Mouse (Mus musculus) testis, adult 2 months (tissue): ENCODE data around the gene Cdk4. TPM values are rescaled to one million over a fixed set of nuclear protein-coding genes. Genes with fewer than 3 reads are reported as not detected.
A peak's percentile ranks its signal among the peaks of the same experiment; 100 is the strongest.
"Not testable (repeated sequence)": the region's sequence is repeated elsewhere in the genome, so short reads cannot be mapped to it uniquely, and the experiment has no call there.

ENCODE experiments used
- H3K27ac ChIP-seq: fragments of 200-500 bp; 2 replicates; pipeline ENCODE4 v1.5.1; 2012; ENCODE audit warnings: low read depth, low read length; ENCODE audit not compliant: control insufficient read depth, insufficient read depth
- H3K27me3 ChIP-seq: fragments of 200-500 bp; 2 replicates; pipeline ENCODE4 v1.6.1; 2012; ENCODE audit warnings: mild to moderate bottlenecking, low read length, moderate library complexity; ENCODE audit not compliant: control insufficient read depth, insufficient read depth
- H3K36me3 ChIP-seq: fragments of 200-500 bp; 2 replicates; pipeline ENCODE4 v1.6.1; 2012; ENCODE audit warnings: mild to moderate bottlenecking, low read length; ENCODE audit not compliant: control insufficient read depth, insufficient read depth
- H3K4me1 ChIP-seq: fragments of 200-500 bp; 2 replicates; pipeline ENCODE4 v1.6.1; 2012; ENCODE audit warnings: low read length; ENCODE audit not compliant: control insufficient read depth, insufficient read depth
- H3K4me3 ChIP-seq: fragments of 200-500 bp; 2 replicates; pipeline ENCODE4 v1.5.1; 2012; ENCODE audit warnings: low read depth, mild to moderate bottlenecking, low read length, moderate library complexity, mixed read lengths; ENCODE audit not compliant: control insufficient read depth
- CTCF ChIP-seq: fragments of 200-500 bp; IDR thresholded peaks from 2 replicates; pipeline ENCODE4 v1.5.1; 2012; ENCODE audit warnings: low read depth, mild to moderate bottlenecking, inconsistent platforms, low read length, moderate library complexity; ENCODE audit not compliant: control insufficient read depth, insufficient read depth, insufficient replicate concordance
- POLR2A ChIP-seq: fragments of 200-500 bp; IDR thresholded peaks from 2 replicates; pipeline ENCODE4 v1.6.1; 2012; ENCODE audit warnings: low read depth, mild to moderate bottlenecking, inconsistent platforms, low read length, moderate library complexity; ENCODE audit not compliant: control insufficient read depth
- polyA plus RNA-seq: library from polyadenylated mRNA; depleted of rRNA; stranded (reverse); fragments of >200 nt; gene quantifications from 2 replicates; pipeline ENCODE4 v1.2.3, GENCODE M21; 2012

Gene Cdk4
- polyA plus RNA-seq, 1 experiment: 68.4 TPM

DNA sequence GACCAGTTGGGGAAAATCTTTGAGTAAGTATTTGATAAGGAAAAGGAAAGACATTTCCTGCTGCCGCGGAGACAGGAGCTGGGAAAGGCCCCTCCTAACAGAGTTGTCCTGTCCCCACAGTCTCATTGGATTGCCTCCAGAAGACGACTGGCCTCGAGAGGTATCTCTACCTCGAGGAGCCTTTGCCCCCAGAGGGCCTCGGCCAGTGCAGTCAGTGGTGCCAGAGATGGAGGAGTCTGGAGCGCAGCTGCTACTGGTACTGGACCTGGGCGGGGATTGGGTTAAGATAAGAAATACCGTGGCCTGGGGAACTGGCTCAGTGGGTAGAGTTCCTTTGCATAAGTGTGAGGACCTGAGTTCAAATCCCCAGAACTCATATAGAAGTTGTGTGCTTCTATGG lies 2.6 kb downstream of the Cdk4 start:
- no peak overlapping the region for H3K4me3 ChIP-seq
- peaks cover 22% of the 10 kb centered on the region for H3K4me1 ChIP-seq
- no peak overlapping the region for H3K27ac ChIP-seq
- no peaks in the 10 kb centered on the region for H3K27me3 ChIP-seq
- TF ChIP-seq POLR2A (no peak), CTCF (no peak)
- no peaks in the 10 kb centered on the region; the same call in 1 of the 2 replicates for H3K36me3 ChIP-seq

- H3K4me3 ChIP-seq: no peak overlapping the region
- no peaks in the 10 kb centered on the region; the same call in 1 of the 2 replicates for H3K36me3 ChIP-seq
- peaks cover 22% of the 10 kb centered on the region for H3K4me1 ChIP-seq
- no peak overlapping the region for H3K27ac ChIP-seq
- peak; percentile 19; the same call in 1 of the 2 replicates for TF ChIP-seq POLR2A
- no peak for TF ChIP-seq CTCF
- H3K27me3 ChIP-seq: no peaks in the 10 kb centered on the region
These were observed 3.2 kb downstream of the Cdk4 start for GRCm38 (mm10) chr10:127066519-127067018.

DNA sequence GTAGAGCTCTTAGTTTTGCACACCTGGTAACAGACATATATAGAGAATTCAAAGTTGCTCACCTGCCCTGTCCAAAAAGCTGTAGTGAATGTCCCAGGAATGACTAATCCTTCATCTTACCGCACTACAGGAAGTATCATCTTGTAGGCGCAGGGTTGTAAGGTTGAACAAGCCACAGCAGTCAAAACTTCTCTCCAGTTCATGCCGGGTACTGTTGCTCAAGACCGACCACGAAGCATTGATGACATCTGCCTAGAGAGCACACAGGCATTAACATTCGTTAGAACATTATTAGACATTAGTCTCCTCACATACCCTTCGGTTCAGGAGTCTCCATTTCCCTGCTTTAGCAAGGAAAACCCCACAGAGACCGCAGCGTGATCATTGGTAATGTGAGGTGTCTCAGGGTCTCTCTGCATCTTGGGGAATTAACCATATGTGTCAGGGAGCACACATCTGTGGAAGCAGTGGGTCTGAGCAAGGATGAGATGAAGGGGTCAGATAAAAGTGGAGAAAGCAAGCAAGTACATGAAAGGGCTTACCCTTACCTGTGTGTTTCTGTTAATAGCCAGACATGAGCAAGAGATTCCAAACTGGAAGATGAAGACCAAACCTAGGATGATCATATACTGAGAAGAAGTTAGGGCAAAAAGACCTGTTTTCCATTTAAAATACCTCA lies 5.2 kb downstream of the Cdk4 start:
- TF ChIP-seq CTCF (no peak), POLR2A (no peak)
- H3K4me1 ChIP-seq: peaks cover 20% of the 10 kb centered on the region

DNA sequence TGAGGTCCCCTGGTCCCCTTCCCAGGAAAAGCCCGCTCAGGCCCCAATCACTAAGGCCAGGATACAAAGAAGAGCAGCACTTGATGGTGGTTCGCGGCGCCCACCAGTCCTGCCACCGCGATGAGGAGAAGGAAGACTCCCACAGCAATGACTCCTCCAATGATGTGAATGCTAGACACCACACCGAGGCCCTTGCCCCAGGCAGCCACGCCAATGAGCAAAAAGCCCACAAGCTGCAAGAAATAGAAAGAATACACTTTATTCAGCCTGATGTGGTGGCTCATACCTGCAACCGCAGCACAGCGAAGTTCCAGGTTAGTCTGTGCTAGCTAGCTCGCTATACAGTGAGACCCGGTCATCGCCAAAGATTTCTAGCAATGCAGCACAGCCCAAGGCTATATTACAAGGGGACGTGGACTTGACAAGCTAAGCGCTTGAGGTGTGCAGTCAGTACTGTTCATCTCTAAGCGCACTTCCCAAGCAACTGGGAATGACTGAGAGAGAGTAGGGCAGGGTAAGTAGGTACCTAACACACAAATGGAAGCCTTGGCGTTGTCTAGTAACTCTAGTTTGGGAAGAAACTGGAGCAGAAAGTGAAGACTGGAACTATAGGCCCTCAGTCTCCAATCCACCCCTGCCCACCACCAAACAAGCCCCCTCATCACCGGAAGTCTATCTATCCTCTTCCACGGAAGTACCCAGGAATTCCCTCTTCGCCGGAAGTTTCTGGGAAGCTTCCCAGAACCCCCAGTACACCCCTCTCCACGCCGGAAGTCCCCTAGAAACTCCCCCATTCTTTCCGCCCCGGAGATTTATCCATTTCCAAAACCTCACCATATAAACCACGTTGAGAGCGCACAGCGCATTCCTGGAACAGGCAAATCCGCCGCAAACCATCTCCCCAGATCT lies 6.2 kb downstream of the Cdk4 start:
- Histone ChIP-seq H3K4me1 (peaks cover 12% of the 10 kb centered on the region), H3K27ac (peak overlapping the region; percentile 75), H3K36me3 (no peaks in the 10 kb centered on the region; the same call in 1 of the 2 replicates), H3K4me3 (peak overlapping the region; percentile 89), H3K27me3 (no peaks in the 10 kb centered on the region)
- no peak for TF ChIP-seq CTCF
- TF ChIP-seq POLR2A: no peak

More for the DNA sequence above, 5.2 kb downstream of the Cdk4 start:
- Histone ChIP-seq H3K27ac (no peak overlapping the region), H3K4me3 (no peak overlapping the region), H3K27me3 (no peaks in the 10 kb centered on the region), H3K36me3 (no peaks in the 10 kb centered on the region; the same call in 1 of the 2 replicates)

- no peaks in the 10 kb centered on the region for H3K27me3 ChIP-seq
- H3K27ac ChIP-seq: peak within 1 kb of the TSS; percentile 75
- peaks cover 9% of the 10 kb centered on the region for H3K4me1 ChIP-seq
- TF ChIP-seq CTCF: no peak
- peak; percentile 65 for TF ChIP-seq POLR2A
- peak within 1 kb of the TSS; percentile 89 for H3K4me3 ChIP-seq
- H3K36me3 ChIP-seq: no peaks in the 10 kb centered on the region; the same call in 1 of the 2 replicates
These were observed 7.1 kb downstream of the Cdk4 start, which contains the start of gene Tspan31 for GRCm38 (mm10) chr10:127070190-127071121. TSS of gene Tspan31 (minus strand) at chr10:127070264.

GRCm38 (mm10) chr10:127071203-127071602 lies 7.9 kb downstream of the Cdk4 start:
- TF ChIP-seq POLR2A (no peak), CTCF (no peak)
- H3K27ac ChIP-seq: no peak overlapping the region
- peaks cover 16% of the 10 kb centered on the region for H3K4me1 ChIP-seq
- no peaks in the 10 kb centered on the region for H3K36me3 ChIP-seq
- H3K4me3 ChIP-seq: no peak overlapping the region
- no peaks in the 10 kb centered on the region for H3K27me3 ChIP-seq

- not testable (repeated sequence) for H3K27me3 ChIP-seq, H3K27ac ChIP-seq, H3K36me3 ChIP-seq, H3K4me3 ChIP-seq
- H3K4me1 ChIP-seq: peaks cover 16% of the 10 kb centered on the region
These were observed 8.9 kb downstream of the Cdk4 start for GRCm38 (mm10) chr10:127072270-127072669.

GRCm38 (mm10) chr10:127072969-127073368 lies 9.6 kb downstream of the Cdk4 start:
- H3K36me3 ChIP-seq, H3K27me3 ChIP-seq, H3K4me3 ChIP-seq, H3K27ac ChIP-seq: not testable (repeated sequence)
- H3K4me1 ChIP-seq: peaks cover 18% of the 10 kb centered on the region
